Mouse (Mus musculus): ENCODE results near the gene Olfr221.

- TF ChIP-seq GATA1 (IDR thresholded peaks at IDR 0.05; ENCODE audit: borderline replicate concordance, low read length) (no peak), FLI1 (IDR thresholded peaks at IDR 0.05; ENCODE audit: low read length) (no peak)
These were observed 32.4 kb downstream of the Olfr221 start for GRCm38 (mm10) chr14:52009841-52010240.

Measured in megakaryocyte, embryonic 14.5 days (primary cell).